Mouse (Mus musculus) CH12.LX (cell line): ENCODE data around the gene Rpl3l. TPM values are rescaled to one million over a fixed set of nuclear protein-coding genes. Genes with fewer than 3 reads are reported as not detected.

Experiments
- DNase-seq: peaks from one replicate; pipeline ENCODE4 v3.0.0-alpha.2; 2013; ENCODE audit errors: extremely low read depth
- H3K27ac ChIP-seq: 2 replicates; pipeline ENCODE4 v1.5.1; 2012; ENCODE audit warnings: low read depth, mild to moderate bottlenecking, control low read depth, moderate library complexity; ENCODE audit not compliant: insufficient read depth
- H3K27me3 ChIP-seq: replicated peaks from 2 replicates; pipeline ENCODE3; 2012; ENCODE audit warnings: inconsistent platforms
- H3K36me3 ChIP-seq, 2 experiments: replicated peaks in 1 of 2; 2 replicates each; pipeline versions ENCODE3 to v1.6.1; 2012; ENCODE audit warnings: inconsistent platforms in 1 of 2, low read length in 1 of 2, mild to moderate bottlenecking in 1 of 2, mixed read lengths in 1 of 2, moderate library complexity in 1 of 2; ENCODE audit not compliant: control insufficient read depth in 1 of 2, insufficient read depth in 1 of 2
- H3K4me1 ChIP-seq, 2 experiments: 2 replicates each; pipeline ENCODE4 v1.6.1; 2012; ENCODE audit warnings: inconsistent platforms in 1 of 2, moderate library complexity in 1 of 2; ENCODE audit not compliant: insufficient read depth in 2 of 2, control insufficient read depth in 1 of 2
- H3K4me2 ChIP-seq: 2 replicates; pipeline ENCODE4 v1.6.1; 2012; ENCODE audit warnings: low read depth, mild to moderate bottlenecking, control low read depth; ENCODE audit not compliant: poor library complexity, insufficient read depth, severe bottlenecking
- H3K4me3 ChIP-seq, 3 experiments: fragments of 150-350 bp in 1 of 3; sonication (generic) in 1 of 3; replicated peaks in 1 of 3; 2 replicates each; pipeline versions ENCODE3 to v1.5.1; 2011 to 2012; ENCODE audit warnings: low read depth in 2 of 3, low read length in 2 of 3, mild to moderate bottlenecking in 2 of 3, moderate library complexity in 2 of 3, control low read depth in 1 of 3, improper control_type of control experiment in 1 of 3, inconsistent platforms in 1 of 3, mixed read lengths in 1 of 3; ENCODE audit not compliant: poor library complexity in 1 of 3
- H3K79me2 ChIP-seq: replicated peaks from 2 replicates; pipeline ENCODE4 v1.6.1; 2012; ENCODE audit warnings: mild to moderate bottlenecking, moderate library complexity; ENCODE audit not compliant: control insufficient read depth, poor library complexity, insufficient read depth, severe bottlenecking; ENCODE audit errors: extremely low read depth
- H3K9ac ChIP-seq: 2 replicates; pipeline ENCODE4 v1.6.1; 2012; ENCODE audit warnings: low read depth, mild to moderate bottlenecking, control low read depth, moderate library complexity; ENCODE audit not compliant: insufficient read depth
- H3K9me3 ChIP-seq: replicated peaks from 2 replicates; pipeline ENCODE3; 2012; ENCODE audit warnings: low read length, inconsistent platforms, mixed read lengths
- BHLHE40 ChIP-seq: IDR thresholded peaks from 2 replicates; pipeline ENCODE4 v1.6.1; 2011; ENCODE audit warnings: mild to moderate bottlenecking, low read depth, low read length, improper control_type of control experiment
- CHD2 ChIP-seq: IDR thresholded peaks from 2 replicates; pipeline ENCODE4 v1.6.1; 2011; ENCODE audit warnings: low read length, improper control_type of control experiment
- CTCF ChIP-seq, 2 experiments: IDR thresholded peaks in 1 of 2; conservative IDR thresholded peaks in 1 of 2; 2 replicates each; pipeline ENCODE4 v1.5.1; 2011 to 2012; ENCODE audit warnings: low read depth in 2 of 2, low read length in 2 of 2, improper control_type of control experiment in 1 of 2, inconsistent platforms in 1 of 2, mild to moderate bottlenecking in 1 of 2, moderate library complexity in 1 of 2
- EP300 ChIP-seq: IDR thresholded peaks from 2 replicates; pipeline ENCODE4 v1.6.1; 2011; ENCODE audit warnings: low read length, improper control_type of control experiment
- ETS1 ChIP-seq: conservative IDR thresholded peaks from 2 replicates; pipeline ENCODE4 v1.6.1; 2012; ENCODE audit warnings: low read depth, mild to moderate bottlenecking, inconsistent platforms, low read length, improper control_type of control experiment, moderate library complexity
- GABPA ChIP-seq: IDR thresholded peaks from 2 replicates; pipeline ENCODE4 v1.6.1; 2012; ENCODE audit warnings: low read depth, low read length, improper control_type of control experiment, inconsistent platforms; ENCODE audit not compliant: insufficient replicate concordance
- JUN ChIP-seq: IDR thresholded peaks from 2 replicates; pipeline ENCODE4 v1.6.1; 2011; ENCODE audit warnings: low read depth, mild to moderate bottlenecking, low read length, improper control_type of control experiment, moderate library complexity; ENCODE audit not compliant: insufficient read depth
- JUND ChIP-seq: conservative IDR thresholded peaks from 2 replicates; pipeline ENCODE4 v1.6.1; 2011; ENCODE audit warnings: low read depth, low read length, improper control_type of control experiment
- MAX ChIP-seq: IDR thresholded peaks from 2 replicates; pipeline ENCODE4 v1.6.1; 2011; ENCODE audit warnings: low read length, improper control_type of control experiment
- MAZ ChIP-seq: IDR thresholded peaks from 2 replicates; pipeline ENCODE4 v1.6.1; 2012; ENCODE audit warnings: low read depth, mild to moderate bottlenecking, inconsistent platforms, low read length, improper control_type of control experiment, moderate library complexity
- MXI1 ChIP-seq: IDR thresholded peaks from 2 replicates; pipeline ENCODE4 v1.6.1; 2011; ENCODE audit warnings: mild to moderate bottlenecking, low read depth, low read length, improper control_type of control experiment
- MYC ChIP-seq: IDR thresholded peaks from 2 replicates; pipeline ENCODE4 v1.6.1; 2011; ENCODE audit warnings: low read depth, mild to moderate bottlenecking, improper control_type of control experiment, low read length
- NELFE ChIP-seq: IDR thresholded peaks from 2 replicates; pipeline ENCODE4 v1.6.1; 2011; ENCODE audit warnings: low read depth, low read length, improper control_type of control experiment
- NRF1 ChIP-seq: IDR thresholded peaks from 2 replicates; pipeline ENCODE4 v1.6.1; 2014; ENCODE audit warnings: low read depth, mild to moderate bottlenecking, inconsistent platforms, low read length, improper control_type of control experiment, moderate library complexity
- POLR2A ChIP-seq: IDR thresholded peaks from 2 replicates; pipeline ENCODE4 v1.6.1; 2011; ENCODE audit warnings: low read depth, mild to moderate bottlenecking, improper control_type of control experiment, low read length
- POLR2AphosphoS2 ChIP-seq: IDR thresholded peaks from 2 replicates; pipeline ENCODE4 v1.6.1; 2011; ENCODE audit warnings: low read depth, low read length, improper control_type of control experiment
- SIN3A ChIP-seq: IDR thresholded peaks from 2 replicates; pipeline ENCODE4 v1.6.1; 2012; ENCODE audit warnings: low read length, improper control_type of control experiment, inconsistent platforms
- SMC3 ChIP-seq: IDR thresholded peaks from 2 replicates; pipeline ENCODE4 v1.6.1; 2011; ENCODE audit warnings: low read depth, low read length, improper control_type of control experiment
- TBP ChIP-seq: conservative IDR thresholded peaks from 2 replicates; pipeline ENCODE4 v1.6.1; 2011; ENCODE audit warnings: low read depth, low read length, improper control_type of control experiment
- TCF12 ChIP-seq: IDR thresholded peaks from 2 replicates; pipeline ENCODE4 v1.6.1; 2014; ENCODE audit warnings: low read depth, mild to moderate bottlenecking, inconsistent platforms, low read length, improper control_type of control experiment
- USF1 ChIP-seq: IDR thresholded peaks from 2 replicates; pipeline ENCODE4 v1.6.1; 2014; ENCODE audit warnings: low read depth, mild to moderate bottlenecking, inconsistent platforms, low read length, improper control_type of control experiment
- USF2 ChIP-seq: conservative IDR thresholded peaks from 2 replicates; pipeline ENCODE4 v1.6.1; 2011; ENCODE audit warnings: low read depth, low read length, improper control_type of control experiment
- ZC3H11A ChIP-seq: IDR thresholded peaks from 2 replicates; pipeline ENCODE4 v1.6.1; 2012; ENCODE audit warnings: low read depth, mild to moderate bottlenecking, inconsistent platforms, low read length, improper control_type of control experiment
- ZKSCAN1 ChIP-seq: IDR thresholded peaks from 2 replicates; pipeline ENCODE4 v1.6.1; 2012; ENCODE audit warnings: low read depth, inconsistent platforms, low read length, improper control_type of control experiment, borderline replicate concordance
- ZMIZ1 ChIP-seq: IDR thresholded peaks from 2 replicates; pipeline ENCODE4 v1.6.1; 2012; ENCODE audit warnings: low read depth, mild to moderate bottlenecking, inconsistent platforms, low read length, improper control_type of control experiment
- ZNF384 ChIP-seq: IDR thresholded peaks from 2 replicates; pipeline ENCODE4 v1.6.1; 2012; ENCODE audit warnings: low read depth, low read length, improper control_type of control experiment, inconsistent platforms
- dilution Hi-C: fragments of 300-500 bp; cut with MboI; formaldehyde crosslinking; loops from 2 replicates; pipeline ENCODE4 v1.14.3; 2020; ENCODE audit warnings: low sequenced_read_pairs; ENCODE audit not compliant: extremely low pct_unique_long_range_greater_than_20kb, extremely low pct_ligation_motif_present
- in situ Hi-C: fragments of 300-500 bp; cut with MboI; formaldehyde crosslinking; loops from 3 replicates; pipeline ENCODE4 v1.14.3; 2019; ENCODE audit warnings: low sequenced_read_pairs, low pct_ligation_motif_present, low pct_unique_long_range_greater_than_20kb, mixed read lengths
- polyA plus RNA-seq: library from polyadenylated mRNA; unstranded; fragments of >175 nt; gene quantifications from 2 replicates; pipeline ENCODE4 v1.2.1, GENCODE M21; 2012; ENCODE audit warnings: low read depth; ENCODE audit not compliant: insufficient read length
- total RNA-seq, 2 experiments: library from RNA; depleted of rRNA; stranded (reverse); fragments of 300-350 nt in 1 of 2; fragments of >200 nt in 1 of 2; gene quantifications; 2 replicates each; pipeline ENCODE4 v1.2.3; 2012 to 2014

The Rpl3l gene
- total and polyA plus RNA-seq, 3 experiments: 0.91 TPM; not detected in 2

GRCm38 (mm10) chr17:24729067-24729466 lies 1.4 kb downstream of the Rpl3l start:
- no peaks in the 10 kb centered on the region for H3K27me3 ChIP-seq
- dilution Hi-C loops (no loop called here), in situ Hi-C loops (no loop called here)
- TF ChIP-seq SIN3A (no peak), ZKSCAN1 (no peak), MAZ (no peak), MAX (no peak), MYC (no peak), ZNF384 (no peak), SMC3 (no peak), TBP (no peak), ETS1 (no peak), POLR2AphosphoS2 (no peak), JUND (no peak), EP300 (no peak), JUN (no peak), USF2 (no peak), BHLHE40 (no peak), ZC3H11A (no peak), TCF12 (no peak), USF1 (no peak), NELFE (no peak), NRF1 (no peak)
- H3K4me3 ChIP-seq: no peak overlapping the region
- H3K36me3 ChIP-seq: peaks cover 0 to 7% of the 10 kb centered on the region in 2 experiments
- no peak overlapping the region for H3K4me2 ChIP-seq
- H3K4me1 ChIP-seq: peaks cover 0 to 24% of the 10 kb centered on the region in 2 experiments; a peak in 2 of 4 replicates
- H3K9ac ChIP-seq: no peak overlapping the region
- H3K27ac ChIP-seq: no peak overlapping the region
- H3K9me3 ChIP-seq: no peaks in the 10 kb centered on the region
- H3K79me2 ChIP-seq: 0 out of 2 replicates have a peak, but pooled peaks cover under 1% of the 10 kb centered on the region
- DNase-seq: no peak

GRCm38 (mm10) chr17:24730787-24731186 lies 3.2 kb downstream of the Rpl3l start:
- Histone ChIP-seq H3K4me3 (no peak overlapping the region), H3K36me3 (peaks cover 0 to 7% of the 10 kb centered on the region in 2 experiments), H3K79me2 (no peaks in the 10 kb centered on the region), H3K27ac (no peak overlapping the region), H3K9ac (no peak overlapping the region), H3K4me2 (no peak overlapping the region), H3K4me1 (peaks cover 4 to 28% of the 10 kb centered on the region in 2 experiments; a peak in 3 of 4 replicates), H3K9me3 (no peaks in the 10 kb centered on the region), H3K27me3 (no peaks in the 10 kb centered on the region)
- in situ Hi-C loops: no loop called here
- no peak for DNase-seq
- dilution Hi-C loops: no loop called here
- no peak for TF ChIP-seq JUND
- no peak for TF ChIP-seq BHLHE40
- no peak for TF ChIP-seq SIN3A
- no peak for TF ChIP-seq NRF1
- no peak for TF ChIP-seq MAX
- TF ChIP-seq ZNF384: no peak
- TF ChIP-seq CHD2: no peak
- TF ChIP-seq ZKSCAN1: no peak
- TF ChIP-seq GABPA: no peak
- no peak for TF ChIP-seq POLR2A
- TF ChIP-seq ZMIZ1: no peak
- no peak for TF ChIP-seq MXI1
- no peak for TF ChIP-seq ZC3H11A
- TF ChIP-seq CTCF (conservative IDR thresholded peaks at IDR 0.05 in 1 of 2, IDR thresholded peaks at IDR 0.05 in 1 of 2; ENCODE audit: low read depth in 2 of 2, low read length in 2 of 2): no peak
